Mouse (Mus musculus) bone marrow, adult 2 months (tissue): ENCODE data around the gene Tmco1.

Experiments
- CTCF ChIP-seq: fragments of 200-500 bp; IDR thresholded peaks from 2 replicates; pipeline ENCODE4 v1.5.1; 2011; ENCODE audit warnings: low read length, control low read depth; ENCODE audit not compliant: control insufficient read depth, insufficient read depth
- POLR2A ChIP-seq: fragments of 200-500 bp; IDR thresholded peaks from 2 replicates; pipeline ENCODE4 v1.6.1; 2011; ENCODE audit warnings: low read depth, mild to moderate bottlenecking, control low read depth, low read length, borderline replicate concordance; ENCODE audit not compliant: control insufficient read depth

DNA sequence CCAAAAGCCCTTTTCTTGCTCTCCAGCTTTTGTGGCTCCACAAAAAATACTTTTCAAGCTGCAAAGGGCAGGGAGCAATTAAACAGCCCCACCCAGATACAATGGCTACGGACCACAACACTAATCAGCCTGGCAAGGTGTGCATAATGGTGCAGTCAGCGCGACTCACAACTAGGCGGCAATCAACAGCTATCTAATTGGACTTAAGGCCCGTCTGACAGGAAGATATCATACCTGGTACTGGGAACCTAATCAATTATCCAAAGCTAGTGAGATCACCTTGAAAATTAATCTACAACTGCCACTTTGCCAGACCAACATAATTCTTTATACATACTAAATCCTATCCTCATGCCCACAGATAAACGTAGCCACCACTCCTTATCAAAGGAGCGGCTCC, 74.1 kb downstream of the Tmco1 start:
- TF ChIP-seq CTCF (no peak), POLR2A (no peak)
